Mouse (Mus musculus) Patski (cell line): ENCODE results near the gene Gm12185. TPM values are rescaled to one million over a fixed set of nuclear protein-coding genes. Genes with fewer than 3 reads are reported as not detected.
A peak's percentile ranks its signal among the peaks of the same experiment; 100 is the strongest.
"Not testable (repeated sequence)": the region's sequence is repeated elsewhere in the genome, so short reads cannot be mapped to it uniquely, and the experiment has no call there.

ENCODE experiments used
- ATAC-seq: fragments of 100-300 bp; one replicate; pipeline ENCODE4 v1.8.0; 2021
- CTCF ChIA-PET: fragments of 350-600 bp; sonication (Branson Sonifier 250); formaldehyde crosslinking; loops from one replicate; lab custom pipeline; 2022; ENCODE audit warnings: inconsistent platforms; lab: Charles Lee
- POLR2A ChIA-PET: fragments of 350-600 bp; sonication (Branson Sonifier 250); formaldehyde crosslinking; loops from one replicate; lab custom pipeline; 2022; ENCODE audit warnings: antibody characterized with exemption, inconsistent platforms; lab: Charles Lee
- DNase-seq: peaks from one replicate; pipeline ENCODE4 v3.0.0-alpha.2; 2011; ENCODE audit warnings: low read depth, low spot score
- H3K27me3 ChIP-seq: fragments of 371-371 bp; one replicate; pipeline ENCODE4 v1.5.1; 2021
- in situ Hi-C: fragments of 300-500 bp; cut with MboI; formaldehyde crosslinking; loops from 3 replicates; pipeline ENCODE4 v1.11.1; 2018; ENCODE audit warnings: low pct_unique_long_range_greater_than_20kb, mixed read lengths
- polyA plus RNA-seq: library from polyadenylated mRNA; unstranded; gene quantifications from one replicate; pipeline ENCODE4 v1.2.3, GENCODE M21; 2021

Gm12185 gene
- 0.68 TPM for polyA plus RNA-seq

DNA sequence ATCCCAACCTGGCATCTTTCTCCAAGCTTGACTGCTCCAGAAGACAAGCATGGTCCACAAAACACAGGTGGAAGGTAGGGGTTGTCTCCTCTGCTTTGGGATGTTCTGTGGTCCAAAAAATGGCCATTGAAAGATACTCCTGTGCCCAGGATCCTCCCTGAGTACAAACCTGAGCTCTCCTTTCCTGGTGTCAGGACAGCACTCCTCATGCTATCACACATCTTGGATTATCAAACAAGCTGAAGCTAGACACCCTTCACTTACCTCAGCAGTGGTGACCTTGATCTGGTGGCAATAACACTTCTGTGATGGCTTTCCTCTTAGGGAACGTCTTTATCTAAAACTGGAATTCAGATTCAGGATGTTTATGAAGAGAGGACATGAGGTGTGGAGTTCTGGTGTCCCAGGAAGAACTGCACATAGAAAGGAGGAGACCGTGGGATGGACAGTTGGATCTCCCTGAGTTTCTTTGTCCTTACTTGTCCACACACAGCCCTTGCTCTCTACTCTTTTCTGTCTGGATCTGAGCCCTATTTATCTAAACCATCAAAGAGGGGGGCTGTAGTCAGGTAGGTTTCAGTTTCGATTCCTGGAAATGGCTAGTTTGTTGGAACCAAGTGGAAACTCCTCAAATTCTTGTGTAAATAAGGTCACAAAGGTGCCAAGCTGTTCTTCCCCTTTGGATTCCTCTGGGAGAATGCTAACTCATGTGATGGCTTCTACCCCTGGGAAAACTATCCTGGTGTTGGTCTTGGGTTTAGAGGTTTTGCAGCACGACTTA lies at the start of gene Gm12185:
Gene Gm12185, minus strand, starts transcription at position 487 of the 781 bp plus-strand sequence.
- DNase-seq, H3K27me3 ChIP-seq, ATAC-seq, POLR2A ChIA-PET: not testable (repeated sequence)
- in situ Hi-C loops = loop anchor here (10.0 kb wide), 2 partner anchors 67 to 93 kb away; no protein-coding TSS in a partner anchor
- CTCF ChIA-PET = interaction anchor here (1.2 kb wide), 1 partner anchor 93 kb away, joined by 3 read pairs; no protein-coding TSS in a partner anchor

DNA sequence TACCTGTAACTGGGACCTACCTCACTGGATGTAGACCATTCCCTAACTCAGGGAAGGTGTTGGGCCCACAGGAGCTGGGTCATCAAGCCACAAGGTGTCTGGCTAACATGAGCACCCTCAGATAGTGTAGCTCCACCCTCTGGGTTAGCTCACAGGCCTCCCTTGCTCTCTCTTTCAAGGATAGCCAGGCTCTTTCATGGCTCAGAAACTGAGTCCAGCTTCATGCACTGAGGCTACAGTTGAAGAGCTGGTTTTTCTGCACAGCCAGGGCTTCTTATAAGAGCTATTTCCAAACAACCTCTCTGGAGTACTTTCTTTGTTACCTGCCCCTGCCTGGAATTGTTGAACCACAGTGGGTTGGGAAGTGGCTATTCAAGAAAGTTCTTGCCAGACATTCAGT lies 20.0 kb upstream of the Gm12185 start:
- CTCF ChIA-PET = not testable (repeated sequence)

DNA sequence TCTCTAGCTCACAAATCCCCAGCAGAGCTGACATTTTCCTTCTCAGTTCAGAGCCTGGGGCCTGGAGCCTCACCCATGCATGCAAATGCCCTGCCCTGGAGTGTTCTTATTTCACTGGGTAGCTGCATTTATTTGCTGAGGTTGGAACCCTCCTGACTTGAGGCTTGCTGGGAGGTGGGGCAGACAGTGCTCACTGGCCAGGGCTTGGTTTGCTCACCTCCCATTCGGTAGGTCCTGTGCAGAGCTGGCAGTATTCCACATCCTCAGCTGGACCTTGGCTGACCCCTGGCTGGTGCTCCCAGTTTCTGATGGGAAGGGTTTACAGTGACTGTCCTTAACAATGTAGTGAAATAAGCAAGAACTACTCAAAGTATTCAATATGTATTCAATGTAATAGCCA lies 14.8 kb upstream of the Gm12185 start:
- POLR2A ChIA-PET, H3K27me3 ChIP-seq, in situ Hi-C loops, DNase-seq, CTCF ChIA-PET: not testable (repeated sequence)
- ATAC-seq = peak; percentile 17

More for the DNA sequence above, 20.0 kb upstream of the Gm12185 start:
- POLR2A ChIA-PET, H3K27me3 ChIP-seq, DNase-seq, ATAC-seq, in situ Hi-C loops: not testable (repeated sequence)

DNA sequence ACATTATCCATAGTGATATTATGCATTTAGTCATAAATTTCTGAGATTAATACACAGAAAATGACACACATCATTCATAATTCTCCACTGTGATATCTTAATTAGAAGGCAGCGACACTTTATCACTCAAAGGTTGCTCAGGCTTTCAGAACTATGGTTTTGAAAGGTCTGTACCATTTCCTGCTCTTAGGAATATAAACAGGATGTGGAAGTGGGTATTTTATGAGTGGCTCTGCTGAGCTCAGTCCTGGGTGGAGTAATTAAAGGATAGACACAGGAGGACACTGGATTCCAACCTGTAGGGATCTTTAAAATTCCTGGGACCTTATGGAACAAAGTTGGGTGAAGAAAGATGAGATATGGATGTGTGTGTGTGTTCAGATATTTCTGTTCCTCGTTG lies 14.3 kb upstream of the Gm12185 start:
- H3K27me3 ChIP-seq, DNase-seq, POLR2A ChIA-PET, in situ Hi-C loops, CTCF ChIA-PET, ATAC-seq: not testable (repeated sequence)

DNA sequence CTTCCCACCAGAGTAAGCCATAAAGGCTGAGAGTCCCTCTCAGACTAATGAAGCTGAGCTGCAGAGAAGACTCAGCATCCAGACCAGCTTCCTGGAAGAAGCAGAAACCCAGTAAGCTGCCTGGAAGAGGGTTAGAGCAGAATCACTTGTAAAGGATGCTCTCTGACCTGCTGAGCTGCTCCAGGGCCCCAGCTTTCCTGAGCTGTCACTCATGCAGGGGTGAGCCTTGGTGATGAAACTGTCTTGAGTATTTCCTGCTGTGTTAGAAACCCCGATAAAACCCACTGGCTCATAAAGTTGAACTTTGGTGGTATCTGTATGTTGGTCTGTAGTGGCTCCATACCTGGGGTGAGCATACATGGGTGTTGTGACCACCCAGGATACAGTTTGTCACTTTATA lies 8.4 kb upstream of the Gm12185 start:
- DNase-seq, in situ Hi-C loops, ATAC-seq, H3K27me3 ChIP-seq, CTCF ChIA-PET, POLR2A ChIA-PET: not testable (repeated sequence)

DNA sequence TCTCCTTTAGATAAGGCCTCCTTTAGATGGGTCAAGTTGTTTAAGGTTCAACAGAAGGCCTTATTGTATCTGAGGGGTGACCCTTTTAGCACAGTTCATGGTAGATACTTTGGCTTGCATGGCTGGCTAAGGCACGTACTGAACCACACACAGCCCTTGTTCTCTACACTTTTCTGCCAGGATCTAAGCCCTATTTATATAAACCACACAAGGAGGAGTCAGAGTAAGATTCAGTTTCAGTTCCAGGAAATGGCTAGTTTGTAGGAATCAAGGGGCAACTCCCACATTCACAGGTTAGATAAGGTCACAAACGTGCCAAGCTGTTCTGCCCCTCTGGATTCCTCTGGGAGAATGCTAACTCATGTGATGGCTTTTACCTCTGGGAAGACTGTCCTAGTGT lies 2.0 kb upstream of the Gm12185 start, which contains the start of gene Tgtp1:
Gene Tgtp1, minus strand, starts transcription at position 155 of the 400 bp plus-strand sequence.
- DNase-seq, CTCF ChIA-PET, POLR2A ChIA-PET, ATAC-seq, H3K27me3 ChIP-seq: not testable (repeated sequence)
- in situ Hi-C loops = loop anchor here (10.0 kb wide), 2 partner anchors 69 to 91 kb away; no protein-coding TSS in a partner anchor

DNA sequence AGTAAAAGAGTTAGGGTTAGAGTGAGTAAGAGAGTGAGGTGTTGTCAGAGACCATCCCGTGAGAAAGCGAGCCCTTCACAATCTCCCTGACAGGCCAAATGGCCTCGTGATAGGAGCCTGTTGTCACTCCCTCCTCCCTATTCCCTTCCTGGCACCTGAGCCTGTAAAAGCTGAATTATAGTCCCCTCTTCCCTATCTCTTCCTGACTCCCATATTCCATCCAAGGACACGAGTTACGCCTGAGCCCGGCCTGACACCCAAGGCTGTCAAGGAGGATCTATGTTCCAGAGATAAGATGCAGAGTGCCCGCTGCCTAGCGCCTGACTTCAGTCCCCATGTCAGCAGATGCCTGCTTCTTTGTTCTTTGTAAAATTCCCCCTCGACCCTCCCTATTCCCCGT lies 1.3 kb upstream of the Gm12185 start:
- POLR2A ChIA-PET, DNase-seq, CTCF ChIA-PET, H3K27me3 ChIP-seq, ATAC-seq: not testable (repeated sequence)
- in situ Hi-C loops = loop anchor here (10.0 kb wide), 2 partner anchors 68 to 92 kb away; no protein-coding TSS in a partner anchor

DNA sequence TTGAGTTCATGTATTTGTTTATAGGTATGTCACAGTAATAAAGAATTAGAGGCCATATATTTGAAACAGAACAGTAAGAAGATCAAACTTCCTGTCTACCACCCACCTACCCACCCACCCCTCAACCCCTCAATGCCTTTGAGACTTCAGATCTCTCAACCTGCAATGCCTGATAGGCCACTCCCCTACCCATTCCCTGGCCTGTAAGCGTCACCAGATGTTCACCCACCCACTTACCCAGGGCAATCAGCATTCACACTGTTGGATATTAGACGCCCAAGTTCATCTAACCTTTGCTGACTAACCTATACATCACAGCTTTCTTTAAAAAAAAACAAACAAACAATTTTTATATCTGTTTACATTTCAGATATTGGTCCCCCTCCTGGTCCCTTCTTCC lies 2.0 kb downstream of the Gm12185 start:
- in situ Hi-C loops = loop anchor here (10.0 kb wide), 2 partner anchors 65 to 95 kb away; no protein-coding TSS in a partner anchor
- CTCF ChIA-PET, POLR2A ChIA-PET, ATAC-seq, DNase-seq, H3K27me3 ChIP-seq: not testable (repeated sequence)

DNA sequence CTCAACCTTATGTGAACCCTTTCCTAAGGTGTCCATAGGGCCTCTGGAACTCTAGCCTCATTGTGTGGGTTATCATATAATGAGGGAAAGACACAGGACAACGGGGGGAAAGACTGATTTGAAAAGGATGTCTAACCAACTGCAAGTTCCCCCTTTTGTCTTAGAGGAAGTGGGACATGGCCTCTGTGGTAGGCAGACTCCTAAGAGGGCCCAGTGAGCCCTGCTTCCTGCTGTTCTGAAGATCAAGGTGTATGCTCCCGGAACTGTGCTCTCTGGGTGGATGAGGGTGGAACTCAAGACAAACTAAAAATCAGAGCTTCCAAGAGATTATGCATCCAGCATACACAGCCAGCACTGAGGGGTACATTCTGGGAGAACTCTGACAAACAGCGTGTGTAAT lies 3.8 kb downstream of the Gm12185 start:
- ATAC-seq, POLR2A ChIA-PET: not testable (repeated sequence)

DNA sequence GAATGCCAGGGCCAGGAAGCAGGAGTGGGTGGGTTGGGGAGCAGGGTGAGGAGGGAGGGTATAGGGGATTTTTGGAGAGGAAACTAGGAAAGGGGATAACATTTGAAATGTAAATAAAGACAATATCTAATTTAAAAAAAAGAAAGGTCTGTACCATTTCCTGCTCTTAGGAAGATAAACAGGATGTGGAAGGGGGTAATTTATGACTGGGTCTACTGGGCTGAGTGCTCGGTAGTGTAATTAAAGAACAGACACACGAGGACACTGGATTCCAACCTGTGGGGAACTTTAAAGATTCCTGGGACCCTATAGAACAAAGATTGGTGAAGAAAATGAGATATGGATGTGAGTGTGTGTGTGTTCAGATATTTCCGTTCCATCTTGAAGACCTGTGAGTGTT lies 9.2 kb downstream of the Gm12185 start:
- H3K27me3 ChIP-seq, ATAC-seq, DNase-seq, in situ Hi-C loops, CTCF ChIA-PET, POLR2A ChIA-PET: not testable (repeated sequence)

More for the DNA sequence above, 3.8 kb downstream of the Gm12185 start:
- DNase-seq, CTCF ChIA-PET, in situ Hi-C loops, H3K27me3 ChIP-seq: not testable (repeated sequence)

DNA sequence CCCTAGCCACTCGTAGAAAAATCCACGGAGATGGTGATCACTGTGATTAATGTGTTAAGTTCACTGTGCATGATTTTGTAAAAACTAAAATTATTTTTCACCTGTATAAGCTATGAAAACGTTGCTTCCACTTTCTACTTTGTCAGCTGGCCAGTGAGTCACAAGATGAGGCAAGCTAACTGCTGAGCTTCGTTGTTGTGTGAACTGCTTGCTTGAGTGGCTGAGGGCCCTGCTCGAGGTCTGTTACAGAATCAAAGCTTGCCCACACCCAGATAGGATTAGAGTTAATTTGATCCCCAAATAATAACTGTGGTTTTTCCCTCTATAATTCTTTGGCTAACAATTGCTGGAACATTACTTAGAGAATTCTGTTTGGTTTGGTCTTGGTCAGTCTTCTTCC lies 12.0 kb downstream of the Gm12185 start:
- peak; percentile 83 for ATAC-seq
- DNase-seq, in situ Hi-C loops, H3K27me3 ChIP-seq, CTCF ChIA-PET, POLR2A ChIA-PET: not testable (repeated sequence)

DNA sequence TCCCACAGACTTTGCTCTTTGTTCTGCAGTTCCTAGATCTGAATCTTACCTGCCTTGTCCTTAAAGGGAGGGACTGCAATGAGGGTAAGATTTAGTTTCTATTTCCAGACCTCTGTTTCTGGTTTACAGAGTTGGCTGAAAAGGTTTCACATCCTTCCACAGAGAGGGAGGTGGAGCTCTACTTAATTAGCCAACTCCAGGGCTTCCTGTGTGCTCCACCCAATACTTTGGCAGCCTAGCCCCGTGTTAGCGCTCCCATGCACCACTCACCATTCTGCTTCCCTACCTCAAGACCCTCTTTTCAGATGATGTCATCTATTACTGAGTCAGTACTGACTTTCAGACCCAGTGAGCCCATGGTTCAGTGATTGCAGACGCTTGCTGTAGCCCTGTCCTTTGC lies 12.8 kb downstream of the Gm12185 start, which contains the start of gene 9930111J21Rik1:
Gene 9930111J21Rik1, minus strand, starts transcription at position 148 of the 400 bp plus-strand sequence.
- DNase-seq, ATAC-seq, POLR2A ChIA-PET, H3K27me3 ChIP-seq, CTCF ChIA-PET, in situ Hi-C loops: not testable (repeated sequence)

DNA sequence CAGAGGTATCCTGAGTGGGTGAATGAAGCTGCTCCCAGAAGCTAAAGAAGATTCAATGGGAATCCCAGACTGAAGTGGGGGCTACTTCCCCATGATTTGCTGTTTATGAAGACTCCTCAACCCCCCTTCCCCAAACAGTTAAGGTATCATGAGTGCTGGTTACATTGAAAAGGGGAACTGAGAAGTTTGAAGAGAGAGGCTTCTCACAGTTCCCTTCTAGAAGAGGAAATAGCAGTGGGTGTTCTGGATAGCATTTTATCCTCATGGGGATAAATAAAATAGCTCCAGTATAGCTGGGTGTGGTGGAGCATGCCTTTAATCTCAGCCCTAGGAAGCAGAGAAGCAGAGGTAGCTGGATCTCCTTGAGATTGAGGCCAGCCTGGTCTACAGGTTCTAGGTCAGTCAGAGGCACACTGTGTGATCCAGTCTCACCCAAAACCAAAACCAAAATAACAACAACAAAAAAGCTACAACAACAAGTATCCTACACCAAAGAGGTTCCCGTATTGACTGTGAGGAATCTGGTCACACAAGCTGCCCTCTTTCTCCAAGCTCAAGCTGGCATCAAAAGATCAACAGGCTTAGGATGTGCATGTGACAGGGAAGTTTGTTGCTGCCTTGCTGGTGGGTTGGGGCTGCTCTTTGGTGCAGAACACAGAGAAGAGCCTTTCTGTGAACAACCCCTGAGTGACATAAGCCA lies 13.6 kb downstream of the Gm12185 start, which contains the start of gene Olfr56:
Gene Olfr56, plus strand, starts transcription at position 650 of the 700 bp plus-strand sequence.
- ATAC-seq, in situ Hi-C loops, CTCF ChIA-PET, H3K27me3 ChIP-seq, DNase-seq, POLR2A ChIA-PET: not testable (repeated sequence)

DNA sequence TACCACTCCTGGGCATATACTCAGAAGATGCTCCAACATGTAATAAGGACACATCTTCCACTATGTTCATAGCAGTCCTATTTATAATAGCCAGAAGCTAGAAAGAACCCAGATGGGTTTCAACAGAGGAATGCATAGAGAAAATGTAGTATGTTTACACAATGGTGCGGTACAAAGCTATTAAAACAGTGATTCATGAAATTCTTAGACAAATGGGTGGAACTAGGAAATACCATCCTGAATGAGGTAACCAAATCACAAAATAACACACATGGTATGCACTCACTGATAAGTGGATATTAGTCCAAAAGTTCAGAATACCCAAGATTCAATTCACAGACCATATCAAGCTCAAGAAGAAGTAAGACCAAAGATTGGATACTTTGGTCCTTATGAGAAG lies 17.3 kb downstream of the Gm12185 start:
- DNase-seq, H3K27me3 ChIP-seq, CTCF ChIA-PET, POLR2A ChIA-PET, in situ Hi-C loops: not testable (repeated sequence)
- peak; percentile 86 for ATAC-seq

DNA sequence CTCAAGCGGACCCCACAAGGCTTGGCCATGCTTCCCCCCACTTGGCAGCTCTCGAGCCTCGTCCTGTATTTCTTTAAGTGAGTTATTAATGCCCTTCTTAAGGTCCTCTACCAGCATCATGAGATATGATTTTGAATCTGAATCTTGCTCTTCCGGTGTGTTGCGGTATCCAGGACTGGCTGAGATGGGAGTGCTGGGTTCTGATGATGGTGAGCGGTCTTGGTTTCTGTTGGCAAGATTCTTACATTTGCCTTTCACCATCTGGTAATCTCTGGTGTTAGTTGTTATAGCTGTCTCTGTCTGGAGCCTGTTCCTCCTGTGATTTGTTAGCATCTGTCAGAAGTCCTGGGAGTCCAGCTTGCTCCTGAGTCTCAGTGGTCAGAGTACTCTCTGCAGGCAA lies 45.9 kb downstream of the Gm12185 start, which contains the start of gene Psme2b:
Gene Psme2b, minus strand, starts transcription at position 101 of the 400 bp plus-strand sequence.
- H3K27me3 ChIP-seq, POLR2A ChIA-PET, ATAC-seq, DNase-seq, in situ Hi-C loops, CTCF ChIA-PET: not testable (repeated sequence)
